Mouse (Mus musculus) left cerebral cortex, adult 11 months (tissue): Measurements from ENCODE around the gene Gm4214.
"Not testable (repeated sequence)": the region's sequence is repeated elsewhere in the genome, so short reads cannot be mapped to it uniquely, and the experiment has no call there.

ENCODE experiments used
- DNase-seq: peaks from one replicate; pipeline ENCODE4 v3.0.0; 2022; ENCODE audit warnings: low spot score

The Gm4214 gene

DNA sequence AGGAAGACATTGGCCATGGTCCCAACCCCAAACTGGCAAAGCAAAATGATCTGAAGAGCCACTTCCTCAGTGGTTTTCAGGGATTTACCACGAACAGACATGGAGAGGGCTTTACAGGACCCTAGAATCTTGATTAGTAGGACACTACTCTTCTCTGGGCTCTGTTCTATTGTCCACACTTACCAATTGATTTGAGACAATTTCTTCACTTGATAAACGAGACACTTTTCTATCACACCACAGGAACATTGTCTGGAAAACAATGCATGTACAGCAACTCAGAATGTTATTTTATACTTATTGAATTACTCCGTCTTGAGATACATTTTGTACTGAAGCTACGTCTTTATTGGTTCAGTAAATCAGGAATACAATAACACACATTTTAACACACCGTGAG is at the start of gene Gm4214:
Gene Gm4214, minus strand, starts transcription at position 101 of the 400 bp plus-strand sequence.
- DNase-seq, result not testable (repeated sequence)

DNA sequence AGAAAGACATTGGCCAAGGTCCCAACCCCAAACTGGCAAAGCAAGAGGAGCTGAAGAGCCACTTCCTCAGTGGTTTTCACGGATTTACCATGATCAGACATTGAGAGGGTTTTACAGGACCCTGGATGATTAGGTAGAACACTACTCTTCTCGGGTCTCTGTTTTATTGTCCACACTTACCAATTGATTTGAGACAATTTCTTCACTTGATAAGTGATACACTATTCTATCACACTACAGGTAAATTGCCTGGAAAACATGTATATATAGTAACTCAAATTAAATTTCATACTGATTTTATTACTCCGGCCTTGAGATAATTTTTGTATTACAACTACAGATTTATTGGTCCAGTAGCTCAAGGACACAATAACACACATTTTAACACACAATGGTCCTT is 35.4 kb upstream of the Gm4214 start, which contains the start of gene Gm4216:
Gene Gm4216, minus strand, starts transcription at position 101 of the 400 bp plus-strand sequence.
- not testable (repeated sequence) for DNase-seq
